Mouse (Mus musculus) G1E (cell line): ENCODE measurements around the gene Cdh1.

Experiments used
- CTCF ChIP-seq: IDR thresholded peaks from 2 replicates; pipeline ENCODE4 v1.5.1; 2012; ENCODE audit warnings: low read depth, low read length, inconsistent platforms, mixed read lengths
- GATA1 ChIP-seq: IDR thresholded peaks from 2 replicates; pipeline ENCODE4 v1.6.1; 2012; ENCODE audit warnings: borderline replicate concordance, low read length, inconsistent platforms, mixed read lengths
- TAL1 ChIP-seq: conservative IDR thresholded peaks from 2 replicates; pipeline ENCODE4 v1.6.1; 2012; ENCODE audit warnings: low read depth, low read length, inconsistent platforms, mixed read lengths

GRCm38 (mm10) chr8:106606121-106606520, 3.0 kb downstream of the Cdh1 start:
- TF ChIP-seq CTCF: no peak
- no peak for TF ChIP-seq GATA1
- TF ChIP-seq TAL1: no peak
